Mouse (Mus musculus) frontal cortex, postnatal 25 days (tissue): Measurements from ENCODE around the gene Tdpoz5.
"Not testable (repeated sequence)": the region's sequence is repeated elsewhere in the genome, so short reads cannot be mapped to it uniquely, and the experiment has no call there.

Experiments used
- DNase-seq, 2 experiments: peaks; one replicate each; pipeline ENCODE4 v3.0.0; 2022; ENCODE audit warnings: low spot score in 2 of 2

Gene Tdpoz5

DNA sequence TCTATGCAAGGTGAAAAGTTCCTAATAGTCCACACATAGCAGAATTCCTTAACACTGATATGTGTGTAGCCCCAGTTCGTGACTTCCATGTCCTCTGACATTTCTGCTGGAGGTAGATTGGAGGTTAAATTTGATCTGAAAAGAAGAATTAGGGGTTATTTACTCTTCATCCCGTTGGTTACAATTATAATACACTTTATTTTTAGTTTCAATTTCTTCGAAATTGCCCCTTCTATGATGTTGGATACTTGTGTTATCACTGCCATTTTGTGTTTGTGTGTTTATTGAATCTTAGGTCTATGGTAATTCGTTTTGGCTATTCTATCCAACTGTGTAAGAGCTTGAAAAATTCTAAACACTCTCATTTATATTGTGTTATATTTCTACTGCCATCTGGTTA, at the start of gene Tdpoz5:
Gene Tdpoz5 (minus strand): TSS at position 101 of the 400 bp plus-strand sequence.
- DNase-seq: not testable (repeated sequence)

DNA sequence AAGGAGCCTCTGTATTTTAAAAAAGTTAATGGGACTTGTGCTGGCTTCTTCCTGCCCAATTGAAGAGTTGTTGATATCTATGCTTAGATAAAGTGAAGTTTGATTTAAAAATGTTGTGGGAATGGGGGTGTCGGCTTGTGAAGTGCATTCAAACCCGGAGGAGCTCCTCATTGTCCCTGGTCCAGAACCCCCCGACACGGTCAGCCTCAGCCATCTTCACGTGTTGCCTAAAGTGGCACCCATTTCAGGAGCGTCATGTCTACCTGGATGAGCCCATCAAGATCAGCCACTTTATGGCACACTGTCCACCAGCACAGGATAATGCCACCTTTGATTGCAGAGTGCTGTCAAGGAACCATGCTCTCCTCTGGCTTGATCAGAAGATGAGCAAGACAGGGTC, 7.8 kb upstream of the Tdpoz5 start:
- DNase-seq: not testable (repeated sequence)

DNA sequence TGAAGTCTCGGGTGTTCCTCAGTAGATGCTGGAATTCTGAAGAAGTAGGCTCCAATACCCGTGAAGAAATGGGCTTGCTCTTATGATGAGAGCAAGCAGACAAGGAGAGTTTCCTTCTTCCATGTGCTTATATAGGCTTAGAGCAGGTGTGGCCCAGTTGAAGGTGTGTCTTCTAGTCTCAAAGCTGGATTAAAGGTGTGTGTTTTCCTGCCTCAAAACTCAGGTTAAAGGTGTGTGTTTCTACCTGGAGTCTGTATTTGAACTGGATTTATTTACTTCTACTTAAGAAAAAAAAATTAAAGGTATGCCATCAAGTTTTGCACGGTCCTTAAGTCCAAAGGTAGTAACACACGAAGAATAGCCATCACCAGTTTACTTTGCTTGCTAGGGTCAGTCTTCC, 17.7 kb downstream of the Tdpoz5 start, which contains the start of gene Gm9117:
Gene Gm9117 (minus strand): TSS at position 101 of the 400 bp plus-strand sequence.
- DNase-seq: not testable (repeated sequence)

DNA sequence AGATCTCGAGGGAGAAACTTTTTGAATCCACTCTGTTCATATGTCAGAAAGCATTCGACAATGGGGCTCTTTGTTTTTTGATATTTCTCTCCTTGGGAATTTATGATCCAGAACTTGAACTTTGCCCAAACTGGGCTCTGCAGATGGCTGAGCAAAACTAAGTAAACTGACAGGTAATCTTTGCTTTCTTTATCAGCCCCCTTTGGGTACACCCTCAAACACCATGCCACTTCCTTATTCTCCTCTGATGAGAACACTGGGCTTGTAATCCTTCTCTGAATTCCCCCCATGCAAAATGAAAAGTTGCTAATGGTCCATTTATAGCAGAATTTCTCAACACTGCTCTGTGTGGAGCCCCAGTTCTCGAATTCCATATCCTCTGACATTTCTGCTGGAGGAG, 22.7 kb downstream of the Tdpoz5 start:
- DNase-seq: not testable (repeated sequence)
